Mouse (Mus musculus): Measurements from ENCODE around the gene Tnni2.

- TF ChIP-seq CTCF (IDR thresholded peaks at IDR 0.05; ENCODE audit: borderline replicate concordance, control insufficient read depth, extremely low read depth, insufficient read depth, low read length, poor library complexity) (no peak), POLR2A (IDR thresholded peaks at IDR 0.05; ENCODE audit: control insufficient read depth, extremely low read depth, insufficient read depth, low read length, poor library complexity) (no peak)
Measured at GRCm38 (mm10) chr7:142478574-142478973, 37.0 kb downstream of the Tnni2 start.
